Mouse (Mus musculus): Measurements from ENCODE around the gene Gas7. TPM values are rescaled to one million over a fixed set of nuclear protein-coding genes. Genes with fewer than 3 reads are reported as not detected.
A peak's percentile ranks its signal among the peaks of the same experiment; 100 is the strongest.

The Gas7 gene
- polyA plus RNA-seq, 1 experiment from 2014 or later = 9.8 TPM

DNA sequence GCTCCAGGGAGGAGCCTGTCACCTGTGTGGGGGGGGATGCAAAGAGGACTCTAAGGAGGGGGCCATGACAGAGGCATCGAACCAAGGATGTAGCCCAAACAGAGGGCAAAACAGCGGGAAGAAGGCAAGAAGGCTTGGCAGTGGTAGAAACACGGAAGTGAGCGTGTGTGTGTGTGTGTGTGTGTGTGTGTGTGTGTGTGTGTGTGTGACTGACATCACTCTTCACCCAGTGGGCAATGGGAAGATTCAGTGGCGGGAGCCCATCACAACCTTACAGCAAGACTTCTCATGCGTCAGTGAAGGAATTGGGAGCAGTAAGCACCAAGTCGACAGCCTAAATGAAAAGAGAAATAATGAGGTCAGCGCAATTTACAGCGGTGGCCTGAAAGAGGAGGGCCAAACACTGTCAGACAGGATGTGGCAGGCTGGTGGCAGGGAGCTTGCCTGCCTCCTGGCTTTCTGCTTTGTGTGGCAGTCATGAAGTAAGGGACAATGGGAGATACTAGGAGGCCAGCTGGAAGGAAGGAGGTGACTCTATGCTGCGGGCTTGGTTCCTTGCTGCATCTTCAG, 153.0 kb downstream of the Gas7 start:
- no peak overlapping the region for H3K9ac ChIP-seq

DNA sequence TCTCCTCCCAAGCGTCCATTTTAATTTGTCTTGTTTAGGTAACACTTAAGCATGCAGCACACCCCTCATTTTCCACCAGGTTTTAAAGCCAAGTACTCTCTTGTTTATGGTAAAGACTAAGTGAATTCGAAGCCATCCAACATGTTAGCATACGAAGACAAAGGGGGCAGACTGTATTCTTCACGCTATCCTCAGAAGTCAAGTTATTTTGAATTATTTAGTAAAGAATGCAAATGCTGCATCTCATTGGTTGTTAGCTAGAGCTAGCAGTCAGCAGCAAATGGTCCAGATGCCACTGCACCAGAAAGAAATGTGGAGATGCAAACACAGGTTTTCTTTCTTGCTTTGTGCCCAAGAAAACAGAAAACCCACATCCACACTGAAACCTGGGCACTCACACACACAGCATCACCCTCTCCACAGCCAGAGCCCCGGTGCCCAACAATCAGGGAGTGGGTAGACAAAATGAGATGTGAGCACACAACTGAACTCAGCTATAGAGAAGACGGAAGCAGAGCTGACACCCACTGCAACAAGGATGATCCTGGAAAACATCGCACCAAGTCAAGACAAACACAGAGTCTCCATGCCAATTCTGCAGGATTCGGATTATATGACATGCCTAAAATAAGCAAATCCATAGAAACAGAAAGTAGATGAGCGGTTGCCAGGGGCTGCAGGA, 157.1 kb downstream of the Gas7 start:
- no peak overlapping the region for H3K4me2 ChIP-seq (replicated peaks)
- no peaks in the 10 kb centered on the region for H3K9me3 ChIP-seq
- no peak overlapping the region for H3K9ac ChIP-seq
- 77% methylated on average over 9 of the region's 9 CpGs for WGBS
- H3K27me3 ChIP-seq = no peaks in the 10 kb centered on the region
- no peak for ATAC-seq (ENCODE audit: low FRiP score, low read depth)
- H3K4me3 ChIP-seq = no peak overlapping the region
- 0 out of 2 replicates have a peak, but pooled peaks cover 4% of the 10 kb centered on the region for H3K4me1 ChIP-seq
- H3K27ac ChIP-seq = no peak overlapping the region
- H3K36me3 ChIP-seq = no peaks in the 10 kb centered on the region

More for the DNA sequence above, 153.0 kb downstream of the Gas7 start:
- Histone ChIP-seq H3K4me1 (0 out of 2 replicates have a peak, but pooled peaks cover 4% of the 10 kb centered on the region), H3K27me3 (no peaks in the 10 kb centered on the region), H3K9me3 (no peaks in the 10 kb centered on the region), H3K4me2 (replicated peaks) (no peak overlapping the region), H3K27ac (no peak overlapping the region), H3K36me3 (no peaks in the 10 kb centered on the region), H3K4me3 (no peak overlapping the region)
- WGBS = 77% methylated on average over 10 of the region's 10 CpGs
- ATAC-seq (ENCODE audit: low FRiP score, low read depth) = no peak

DNA sequence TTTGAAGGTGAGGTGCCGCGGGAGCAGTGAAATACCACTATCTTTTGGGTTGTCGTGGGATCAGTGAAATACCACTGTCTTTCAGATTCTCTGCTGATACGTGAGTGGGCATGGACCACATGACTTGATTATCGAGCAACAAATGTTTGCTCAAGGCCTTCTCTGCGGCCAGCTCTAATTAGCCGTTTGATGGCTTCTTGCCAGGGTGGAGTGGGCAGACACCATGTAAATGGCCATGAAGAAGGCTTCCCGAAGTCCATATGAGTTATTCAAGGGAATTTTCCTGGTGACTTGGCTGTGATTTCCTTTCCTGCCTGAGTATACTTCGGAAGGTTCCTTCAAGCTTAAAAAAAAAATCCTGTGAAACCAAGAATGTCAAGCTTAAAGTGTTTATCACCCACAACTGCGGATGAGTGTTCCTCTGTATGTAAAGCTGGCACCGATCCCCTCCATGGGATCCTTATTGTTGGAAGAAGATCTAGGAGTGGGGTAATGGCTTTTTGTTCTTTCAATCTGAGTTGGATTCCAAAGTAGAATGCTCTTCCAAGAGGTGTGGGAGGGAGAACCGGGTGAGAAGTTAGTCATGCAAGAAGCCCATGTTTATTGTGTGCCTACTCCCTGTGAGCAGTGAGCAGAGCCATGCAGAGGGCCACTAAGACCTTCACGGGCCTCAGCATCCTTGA, 161.5 kb downstream of the Gas7 start:
- ATAC-seq (ENCODE audit: low FRiP score, low read depth) = no peak
- H3K9me3 ChIP-seq = no peaks in the 10 kb centered on the region
- no peak overlapping the region for H3K27ac ChIP-seq
- H3K36me3 ChIP-seq = no peaks in the 10 kb centered on the region
- no peaks in the 10 kb centered on the region for H3K27me3 ChIP-seq
- H3K4me2 ChIP-seq (replicated peaks) = no peak overlapping the region
- no peak overlapping the region for H3K4me3 ChIP-seq
- 0 out of 2 replicates have a peak, but pooled peaks cover 4% of the 10 kb centered on the region for H3K4me1 ChIP-seq
- H3K9ac ChIP-seq = no peak overlapping the region
- 86% methylated on average over 13 of the region's 13 CpGs for WGBS

DNA sequence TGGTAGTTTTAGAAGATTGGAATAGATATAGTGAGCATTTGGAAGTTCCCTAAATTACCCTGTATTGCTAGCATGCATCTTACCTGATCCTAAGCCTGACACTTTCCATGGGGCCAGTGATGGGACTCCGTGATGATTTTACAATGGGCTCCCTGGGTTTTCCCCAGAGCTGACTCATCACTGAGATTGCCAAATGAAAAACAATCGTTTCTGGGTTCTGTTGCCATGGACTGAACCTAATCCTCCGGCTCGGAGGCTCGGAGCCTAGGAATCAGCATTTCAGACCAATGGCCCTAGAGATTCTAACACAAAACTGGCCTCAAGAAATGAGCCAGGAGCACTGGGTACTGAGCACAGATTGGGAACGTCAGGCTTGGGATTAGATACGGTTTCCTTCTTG, 167.1 kb downstream of the Gas7 start:
- Histone ChIP-seq H3K9me3 (no peaks in the 10 kb centered on the region), H3K9ac (no peak overlapping the region), H3K4me1 (no peaks in the 10 kb centered on the region), H3K27ac (no peak overlapping the region), H3K36me3 (no peaks in the 10 kb centered on the region), H3K4me2 (replicated peaks) (no peak overlapping the region), H3K4me3 (no peak overlapping the region), H3K27me3 (no peaks in the 10 kb centered on the region)
- WGBS = 91% methylated on average over 7 of the region's 7 CpGs
- ATAC-seq (ENCODE audit: low FRiP score, low read depth) = no peak

DNA sequence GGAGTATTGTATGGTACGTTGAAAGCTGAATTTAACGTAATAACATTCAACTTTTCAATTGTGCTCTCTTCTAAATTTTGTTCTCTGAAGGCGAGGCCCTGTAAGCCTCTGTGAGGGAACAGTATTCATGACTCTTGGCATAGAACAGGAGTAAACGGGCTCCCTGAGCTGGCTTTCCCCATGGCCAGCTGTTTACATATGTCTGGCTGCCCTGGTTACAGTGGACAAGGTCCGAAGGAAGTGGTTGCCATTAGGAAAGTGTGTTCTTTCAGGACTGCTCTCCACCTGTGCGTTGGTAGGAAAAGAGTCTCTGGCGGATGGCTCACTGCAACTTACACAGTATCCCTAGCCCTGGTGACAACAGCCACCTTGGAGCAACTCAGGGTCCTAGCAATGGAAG, 171.9 kb downstream of the Gas7 start:
- no peaks in the 10 kb centered on the region for H3K9me3 ChIP-seq
- H3K27me3 ChIP-seq = no peaks in the 10 kb centered on the region
- H3K4me3 ChIP-seq = no peak overlapping the region
- no peaks in the 10 kb centered on the region for H3K36me3 ChIP-seq
- H3K4me2 ChIP-seq (replicated peaks) = no peak overlapping the region
- H3K27ac ChIP-seq = no peak overlapping the region
- 85% methylated on average over 7 of the region's 7 CpGs for WGBS
- no peak overlapping the region for H3K9ac ChIP-seq
- no peak for ATAC-seq (ENCODE audit: low FRiP score, low read depth)
- no peaks in the 10 kb centered on the region for H3K4me1 ChIP-seq

DNA sequence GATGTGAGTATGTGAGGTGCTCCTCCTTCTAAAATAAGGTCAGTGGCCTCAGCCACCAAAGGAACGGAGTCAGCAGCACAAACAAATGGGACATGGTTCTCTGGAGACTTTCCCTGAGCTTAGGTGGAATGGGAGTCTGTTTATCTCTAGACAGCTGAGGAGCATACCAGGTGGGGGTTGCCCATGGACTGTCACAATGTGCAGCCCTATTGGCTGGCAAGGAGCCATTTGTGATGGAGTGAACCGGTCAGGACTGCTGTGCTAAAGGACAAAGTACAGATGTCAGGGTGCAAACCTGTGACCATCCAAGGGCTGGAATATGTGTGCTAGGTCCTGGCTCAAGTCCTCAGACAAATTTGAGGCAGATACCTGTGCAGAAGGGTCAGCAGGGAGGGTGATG, 173.3 kb downstream of the Gas7 start:
- no peak overlapping the region for H3K9ac ChIP-seq
- no peak overlapping the region for H3K4me3 ChIP-seq
- no peak overlapping the region for H3K4me2 ChIP-seq (replicated peaks)
- no peaks in the 10 kb centered on the region for H3K27me3 ChIP-seq
- 72% methylated on average over 2 of the region's 2 CpGs for WGBS
- H3K36me3 ChIP-seq = no peaks in the 10 kb centered on the region
- H3K4me1 ChIP-seq = peaks cover 3% of the 10 kb centered on the region; the same call in 1 of the 2 replicates
- H3K9me3 ChIP-seq = no peaks in the 10 kb centered on the region
- ATAC-seq (ENCODE audit: low FRiP score, low read depth) = no peak
- no peak overlapping the region for H3K27ac ChIP-seq

DNA sequence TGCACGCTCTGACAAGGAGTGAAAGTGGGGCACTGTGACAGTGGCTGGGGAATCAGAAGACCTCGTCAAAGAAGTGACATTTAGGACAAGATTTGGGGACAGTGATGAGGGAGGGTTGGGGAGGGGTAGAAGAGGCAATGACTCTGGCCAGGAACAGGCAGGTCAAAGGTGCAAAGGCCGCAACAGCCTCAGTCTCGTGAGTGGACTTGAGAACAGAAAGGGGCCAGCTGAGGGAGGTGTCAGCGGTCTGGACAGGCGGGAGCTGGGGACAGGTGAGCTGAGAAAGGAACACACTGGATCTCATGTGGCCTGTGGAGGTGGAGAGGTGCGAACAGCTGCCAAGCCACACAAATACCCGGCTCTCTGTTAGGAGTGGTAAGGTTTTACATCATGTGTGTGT, 177.7 kb downstream of the Gas7 start:
- no peaks in the 10 kb centered on the region for H3K9me3 ChIP-seq
- H3K4me1 ChIP-seq = peaks cover 22% of the 10 kb centered on the region
- no peak overlapping the region for H3K4me3 ChIP-seq
- H3K27me3 ChIP-seq = no peaks in the 10 kb centered on the region
- no peak for ATAC-seq (ENCODE audit: low FRiP score, low read depth)
- no peak overlapping the region for H3K27ac ChIP-seq
- H3K4me2 ChIP-seq (replicated peaks) = no peak overlapping the region
- 74% methylated on average over 8 of the region's 8 CpGs for WGBS
- no peak overlapping the region for H3K9ac ChIP-seq
- H3K36me3 ChIP-seq = no peaks in the 10 kb centered on the region

DNA sequence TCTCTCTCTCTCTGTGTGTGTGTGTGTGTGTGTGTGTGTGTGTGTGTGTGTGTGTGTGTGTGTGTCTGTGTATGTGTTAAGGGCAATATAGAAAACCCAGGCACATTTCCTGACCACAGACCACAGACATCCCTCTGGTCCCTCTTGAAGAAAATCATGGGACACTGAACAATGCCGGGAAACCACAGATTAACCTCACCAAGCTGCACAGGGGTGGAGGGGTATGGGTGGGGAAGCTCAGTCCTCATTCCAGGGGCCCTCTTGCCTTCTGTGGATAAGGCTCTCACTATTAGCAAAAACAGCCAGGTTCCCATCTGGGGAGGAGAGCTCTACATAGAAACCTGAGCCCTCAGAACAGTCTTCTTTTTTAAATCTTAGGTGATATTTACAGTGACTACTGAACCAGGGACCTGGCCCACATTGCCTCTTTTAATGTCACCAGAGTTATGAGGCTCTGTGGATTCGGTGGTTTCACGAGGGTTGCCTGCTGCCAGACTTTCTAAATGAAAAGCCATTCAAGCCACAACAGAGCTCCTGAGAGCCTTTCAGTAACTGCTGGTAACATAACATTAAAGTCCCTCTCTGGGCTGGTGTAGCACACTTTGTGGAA, 178.5 kb downstream of the Gas7 start:
- Histone ChIP-seq H3K4me3 (no peak overlapping the region), H3K4me1 (peaks cover 22% of the 10 kb centered on the region)

DNA sequence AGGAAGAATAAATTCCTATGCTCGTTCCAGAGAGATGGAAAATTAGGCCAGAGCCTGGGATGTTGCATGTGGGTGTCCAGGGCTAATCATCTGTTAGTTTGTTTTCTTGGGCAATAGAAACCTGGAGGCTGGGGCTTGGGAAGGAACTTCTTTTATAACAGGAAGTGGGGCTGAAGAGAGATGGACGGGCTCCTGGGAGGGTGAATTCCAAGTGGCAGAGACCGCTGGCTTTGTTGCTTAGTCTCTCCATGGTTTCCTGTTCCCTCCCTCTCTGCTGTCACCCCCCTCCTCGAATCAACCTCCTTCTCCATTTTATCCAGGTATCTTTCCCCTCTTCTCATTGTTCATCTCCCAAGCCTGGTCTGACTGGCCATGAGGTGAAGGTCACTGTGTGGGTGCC, 181.0 kb downstream of the Gas7 start:
- H3K4me3 ChIP-seq = no peak overlapping the region
- peaks cover 22% of the 10 kb centered on the region for H3K4me1 ChIP-seq
- no peaks in the 10 kb centered on the region for H3K9me3 ChIP-seq
- no peak for ATAC-seq (ENCODE audit: low FRiP score, low read depth)
- no peaks in the 10 kb centered on the region for H3K27me3 ChIP-seq
- no peak overlapping the region for H3K9ac ChIP-seq
- no peak overlapping the region for H3K4me2 ChIP-seq (replicated peaks)
- H3K27ac ChIP-seq = no peak overlapping the region
- 67% methylated on average over 4 of the region's 4 CpGs for WGBS
- no peaks in the 10 kb centered on the region for H3K36me3 ChIP-seq

More for the DNA sequence above, 178.5 kb downstream of the Gas7 start:
- peak; percentile 67; the same call in 1 of the 2 replicates for ATAC-seq (ENCODE audit: low FRiP score, low read depth)
- H3K36me3 ChIP-seq = no peaks in the 10 kb centered on the region
- no peak overlapping the region for H3K9ac ChIP-seq
- no peaks in the 10 kb centered on the region for H3K9me3 ChIP-seq
- H3K27me3 ChIP-seq = no peaks in the 10 kb centered on the region
- 28% methylated on average over 3 of the region's 3 CpGs for WGBS
- peak overlapping the region; percentile 44 for H3K27ac ChIP-seq
- no peak overlapping the region for H3K4me2 ChIP-seq (replicated peaks)

DNA sequence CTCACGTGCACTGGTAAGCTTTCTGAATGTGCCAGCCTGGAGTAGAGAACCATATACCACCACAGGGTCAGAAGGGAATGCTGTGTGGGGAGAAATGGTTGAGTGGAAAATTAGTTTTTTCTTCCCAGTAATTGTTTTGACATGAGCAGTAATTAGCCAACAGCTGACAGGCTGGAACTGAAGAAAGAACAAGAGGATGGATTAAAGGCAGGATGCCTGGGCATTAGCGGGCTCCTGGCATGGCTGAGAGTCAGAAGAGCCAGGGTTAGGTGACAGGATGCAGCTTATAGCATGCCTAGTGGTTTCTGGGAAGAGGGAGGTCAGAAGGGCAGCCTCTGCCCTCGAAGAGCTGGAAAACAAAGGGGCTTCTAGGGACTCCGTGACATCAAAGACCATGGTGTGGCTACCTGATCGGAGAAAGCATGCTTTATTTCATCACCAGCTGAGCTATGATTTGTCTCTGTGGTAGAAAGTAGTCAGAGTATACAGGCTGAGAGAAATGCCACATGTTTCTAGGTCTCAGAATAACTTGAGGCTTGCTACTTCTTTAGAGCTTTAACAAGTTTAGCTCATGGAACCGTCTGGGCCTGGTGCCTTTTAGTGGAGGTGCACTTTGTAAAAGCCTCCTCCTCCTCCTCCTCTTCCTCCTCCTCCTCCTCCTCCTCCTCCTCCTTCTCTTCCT, 181.8 kb downstream of the Gas7 start:
- no peaks in the 10 kb centered on the region for H3K36me3 ChIP-seq
- ATAC-seq (ENCODE audit: low FRiP score, low read depth) = no peak
- 55% methylated on average over 6 of the region's 6 CpGs for WGBS

DNA sequence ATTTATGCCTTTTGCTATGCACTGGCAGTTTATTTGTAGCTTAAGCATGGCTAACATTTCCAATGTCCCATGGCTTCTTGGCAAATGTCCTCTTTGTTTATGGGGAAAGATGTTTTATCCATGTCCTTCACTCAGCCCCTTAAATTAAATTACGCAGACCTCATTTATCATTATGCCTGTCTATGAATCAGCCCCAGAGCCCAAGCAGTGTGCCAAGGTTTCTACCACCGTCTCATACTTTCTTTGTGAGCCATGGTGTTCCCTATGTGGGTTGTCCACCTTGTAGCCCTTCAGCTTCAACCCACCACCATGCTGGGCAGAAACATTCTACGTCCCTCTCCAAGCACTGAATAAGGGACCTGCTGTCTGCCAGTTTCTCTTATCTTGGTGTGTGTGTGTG, 183.2 kb downstream of the Gas7 start:
- no peak overlapping the region for H3K4me3 ChIP-seq
- H3K36me3 ChIP-seq = no peaks in the 10 kb centered on the region
- H3K4me2 ChIP-seq (replicated peaks) = no peak overlapping the region
- no peak for ATAC-seq (ENCODE audit: low FRiP score, low read depth)
- no peaks in the 10 kb centered on the region for H3K9me3 ChIP-seq
- no peaks in the 10 kb centered on the region for H3K27me3 ChIP-seq
- WGBS = 83% methylated on average over 3 of the region's 3 CpGs
- no peak overlapping the region for H3K9ac ChIP-seq
- peaks cover 20% of the 10 kb centered on the region for H3K4me1 ChIP-seq
- no peak overlapping the region for H3K27ac ChIP-seq

More for the DNA sequence above, 181.8 kb downstream of the Gas7 start:
- no peak overlapping the region for H3K27ac ChIP-seq
- no peak overlapping the region for H3K4me2 ChIP-seq (replicated peaks)
- no peaks in the 10 kb centered on the region for H3K9me3 ChIP-seq
- no peak overlapping the region for H3K4me3 ChIP-seq
- H3K9ac ChIP-seq = no peak overlapping the region
- H3K27me3 ChIP-seq = no peaks in the 10 kb centered on the region
- H3K4me1 ChIP-seq = peaks cover 22% of the 10 kb centered on the region

DNA sequence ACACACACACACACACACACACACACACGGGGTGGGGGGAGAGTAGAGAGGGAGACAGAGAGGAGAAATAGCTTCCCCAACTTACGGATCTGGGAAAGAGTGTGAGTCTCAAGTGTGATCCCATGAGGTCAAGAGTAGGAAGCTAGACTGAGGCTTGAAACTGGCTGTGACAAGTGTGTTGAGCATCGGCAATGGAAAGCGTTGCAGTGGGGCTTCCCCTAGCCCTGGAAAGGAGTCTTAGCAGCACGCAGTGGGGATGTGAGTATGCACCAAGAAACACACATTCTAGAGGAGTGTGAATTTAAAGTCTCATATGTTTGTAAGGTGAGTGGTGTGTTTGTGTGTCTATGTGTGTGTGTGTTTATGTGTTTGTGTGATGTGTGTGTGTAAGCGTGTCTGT, 185.1 kb downstream of the Gas7 start:
- Histone ChIP-seq H3K4me3 (no peak overlapping the region), H3K27me3 (no peaks in the 10 kb centered on the region), H3K27ac (no peak overlapping the region), H3K36me3 (no peaks in the 10 kb centered on the region), H3K9ac (no peak overlapping the region), H3K9me3 (no peaks in the 10 kb centered on the region), H3K4me1 (peaks cover 1% of the 10 kb centered on the region; the same call in 1 of the 2 replicates), H3K4me2 (replicated peaks) (no peak overlapping the region)
- WGBS = 86% methylated on average over 6 of the region's 6 CpGs
- ATAC-seq (ENCODE audit: low FRiP score, low read depth) = no peak
